Mouse (Mus musculus) hindbrain, embryonic 14.5 days (tissue): ENCODE data around the gene Mgmt. TPM values are rescaled to one million over a fixed set of nuclear protein-coding genes. Genes with fewer than 3 reads are reported as not detected.

Source experiments
- ATAC-seq: fragments of 200-750 bp; cut with Nextera tagmentation; 2 replicates; pipeline ENCODE4 v1.8.0; 2017; ENCODE audit warnings: moderate number of reproducible peaks, mild to moderate bottlenecking, moderate TSS enrichment, moderate library complexity; ENCODE audit not compliant: low FRiP score
- DNase-seq: peaks from one replicate; pipeline ENCODE4 v3.0.0-alpha.2; 2015; ENCODE audit warnings: low spot score
- H3K27ac ChIP-seq: fragments of 300-500 bp; sonication (generic); 2 replicates; pipeline ENCODE4 v1.5.1; 2014; ENCODE audit warnings: mild to moderate bottlenecking, moderate library complexity
- H3K27me3 ChIP-seq: fragments of 300-500 bp; sonication (generic); 2 replicates; pipeline ENCODE4 v1.6.1; 2014; ENCODE audit warnings: mild to moderate bottlenecking, low read length, mixed read lengths; ENCODE audit not compliant: control insufficient read depth, insufficient read depth
- H3K36me3 ChIP-seq: fragments of 300-500 bp; sonication (generic); replicated peaks from 2 replicates; pipeline ENCODE4 v1.6.1; 2014; ENCODE audit not compliant: control insufficient read depth, insufficient read depth
- H3K4me1 ChIP-seq: fragments of 300-500 bp; sonication (generic); replicated peaks from 2 replicates; pipeline ENCODE4 v1.6.1; 2014; ENCODE audit warnings: antibody characterized with exemption, low read length, mixed read lengths; ENCODE audit not compliant: control insufficient read depth, insufficient read depth
- H3K4me2 ChIP-seq: fragments of 300-500 bp; sonication (generic); replicated peaks from 2 replicates; pipeline ENCODE4 v1.6.1; 2014; ENCODE audit warnings: mild to moderate bottlenecking, moderate library complexity
- H3K4me3 ChIP-seq: fragments of 300-500 bp; sonication (generic); replicated peaks from 2 replicates; pipeline ENCODE4 v1.5.1; 2014; ENCODE audit warnings: mild to moderate bottlenecking, low read length
- H3K9ac ChIP-seq: fragments of 300-500 bp; sonication (generic); 2 replicates; pipeline ENCODE4 v1.6.1; 2014
- H3K9me3 ChIP-seq: fragments of 300-500 bp; sonication (generic); 2 replicates; pipeline ENCODE4 v1.6.1; 2016; ENCODE audit warnings: low read length; ENCODE audit not compliant: control insufficient read depth
- WGBS: fragments of 180-500 bp; shearing (Covaris S2); extraction: QIAGEN DNeasy Blood & Tissue Kit; methylation state at CpG from one replicate; pipeline ENCODE4 v1.1.7; 2014; 5-methylcytosine and 5-hydroxymethylcytosine counted together
- polyA plus RNA-seq: library from polyadenylated mRNA; unstranded; fragments of >200 nt; fragmentation: Nextera tagmentation; extraction: Ambion mirVana; gene quantifications from 2 replicates; pipeline ENCODE4 v1.2.1, GENCODE M21; 2014

The Mgmt gene
- polyA plus RNA-seq, 1 experiment from 2014 or later = 1.8 TPM

- no peaks in the 10 kb centered on the region for H3K27me3 ChIP-seq
- H3K4me2 ChIP-seq = no peak overlapping the region
- DNase-seq (no peak), ATAC-seq (no peak)
- H3K9me3 ChIP-seq = no peaks in the 10 kb centered on the region
- 79% methylated on average over 4 of the region's 4 CpGs for WGBS
- H3K36me3 ChIP-seq = no peaks in the 10 kb centered on the region
- no peak overlapping the region for H3K9ac ChIP-seq
- H3K4me1 ChIP-seq = no peaks in the 10 kb centered on the region
- H3K4me3 ChIP-seq = no peak overlapping the region
- no peak overlapping the region for H3K27ac ChIP-seq
Observed at GRCm38 (mm10) chr7:136852721-136853120, 41.7 kb upstream of the Mgmt start.

GRCm38 (mm10) chr7:136864677-136865463, 29.5 kb upstream of the Mgmt start:
- WGBS = 17% methylated on average over 7 of the region's 7 CpGs
- H3K4me2 ChIP-seq = no peak overlapping the region
- no peak for DNase-seq
- peaks cover 14% of the 10 kb centered on the region; the same call in 1 of the 2 replicates for H3K4me1 ChIP-seq
- ATAC-seq = no peak
- no peak overlapping the region for H3K9ac ChIP-seq
- no peak overlapping the region for H3K27ac ChIP-seq
- H3K9me3 ChIP-seq = no peaks in the 10 kb centered on the region
- H3K36me3 ChIP-seq = no peaks in the 10 kb centered on the region
- H3K27me3 ChIP-seq = no peaks in the 10 kb centered on the region; the same call in 1 of the 2 replicates
- no peak overlapping the region for H3K4me3 ChIP-seq

- Histone ChIP-seq H3K27me3 (no peaks in the 10 kb centered on the region; the same call in 1 of the 2 replicates), H3K4me3 (no peak overlapping the region), H3K27ac (no peak overlapping the region), H3K36me3 (no peaks in the 10 kb centered on the region), H3K4me1 (peaks cover 14% of the 10 kb centered on the region; the same call in 1 of the 2 replicates), H3K9me3 (no peaks in the 10 kb centered on the region), H3K4me2 (no peak overlapping the region), H3K9ac (no peak overlapping the region)
- ATAC-seq (no peak), DNase-seq (no peak)
- 95% methylated on average over 4 of the region's 4 CpGs for WGBS
Observed at GRCm38 (mm10) chr7:136865876-136866275, 28.5 kb upstream of the Mgmt start.

- ATAC-seq (no peak), DNase-seq (no peak)
- no peak overlapping the region for H3K4me3 ChIP-seq
- 80% methylated on average over 4 of the region's 4 CpGs for WGBS
- no peak overlapping the region for H3K4me2 ChIP-seq
- H3K36me3 ChIP-seq = no peaks in the 10 kb centered on the region
- no peak overlapping the region for H3K27ac ChIP-seq
- H3K27me3 ChIP-seq = no peaks in the 10 kb centered on the region; the same call in 1 of the 2 replicates
- peaks cover 14% of the 10 kb centered on the region; the same call in 1 of the 2 replicates for H3K4me1 ChIP-seq
- H3K9ac ChIP-seq = no peak overlapping the region
- H3K9me3 ChIP-seq = no peaks in the 10 kb centered on the region
Observed at GRCm38 (mm10) chr7:136866535-136866934, 27.9 kb upstream of the Mgmt start.

GRCm38 (mm10) chr7:136871535-136871934, 22.9 kb upstream of the Mgmt start:
- Histone ChIP-seq H3K9me3 (no peaks in the 10 kb centered on the region), H3K4me1 (0 out of 2 replicates have a peak, but pooled peaks cover 6% of the 10 kb centered on the region), H3K27me3 (no peaks in the 10 kb centered on the region; the same call in 1 of the 2 replicates), H3K4me3 (no peak overlapping the region), H3K27ac (no peak overlapping the region), H3K4me2 (no peak overlapping the region), H3K36me3 (no peaks in the 10 kb centered on the region), H3K9ac (no peak overlapping the region)
- DNase-seq (no peak), ATAC-seq (no peak)
- 48% methylated on average over 11 of the region's 11 CpGs for WGBS

- no peak overlapping the region for H3K4me2 ChIP-seq
- no peaks in the 10 kb centered on the region for H3K9me3 ChIP-seq
- DNase-seq (peak; percentile 61), ATAC-seq (no peak)
- H3K27ac ChIP-seq = no peak overlapping the region
- no peaks in the 10 kb centered on the region for H3K27me3 ChIP-seq
- H3K4me1 ChIP-seq = 0 out of 2 replicates have a peak, but pooled peaks cover 6% of the 10 kb centered on the region
- H3K36me3 ChIP-seq = no peaks in the 10 kb centered on the region
- no peak overlapping the region for H3K4me3 ChIP-seq
- no peak overlapping the region for H3K9ac ChIP-seq
- WGBS = 5% methylated on average over 8 of the region's 8 CpGs
Observed at GRCm38 (mm10) chr7:136872059-136872458, 22.4 kb upstream of the Mgmt start.

GRCm38 (mm10) chr7:136874396-136874795, 20.0 kb upstream of the Mgmt start:
- Histone ChIP-seq H3K27ac (no peak overlapping the region), H3K4me2 (no peak overlapping the region), H3K9ac (no peak overlapping the region), H3K27me3 (no peaks in the 10 kb centered on the region), H3K4me3 (no peak overlapping the region), H3K36me3 (no peaks in the 10 kb centered on the region), H3K4me1 (0 out of 2 replicates have a peak, but pooled peaks cover 6% of the 10 kb centered on the region), H3K9me3 (no peaks in the 10 kb centered on the region)
- 65% methylated on average over 1 of the region's 1 CpGs for WGBS
- no peak for ATAC-seq
- no peak for DNase-seq

- ATAC-seq (no peak), DNase-seq (no peak)
- no peaks in the 10 kb centered on the region for H3K27me3 ChIP-seq
- 86% methylated on average over 4 of the region's 4 CpGs for WGBS
- no peak overlapping the region for H3K4me3 ChIP-seq
- H3K9me3 ChIP-seq = no peaks in the 10 kb centered on the region
- no peak overlapping the region for H3K27ac ChIP-seq
- H3K36me3 ChIP-seq = no peaks in the 10 kb centered on the region
- no peaks in the 10 kb centered on the region for H3K4me1 ChIP-seq
- H3K9ac ChIP-seq = no peak overlapping the region
- H3K4me2 ChIP-seq = no peak overlapping the region
Observed at GRCm38 (mm10) chr7:136880386-136880785, 14.0 kb upstream of the Mgmt start.

GRCm38 (mm10) chr7:136888161-136888560, 6.3 kb upstream of the Mgmt start:
- Histone ChIP-seq H3K27me3 (no peaks in the 10 kb centered on the region), H3K36me3 (no peaks in the 10 kb centered on the region), H3K9ac (no peak overlapping the region), H3K4me2 (no peak overlapping the region), H3K4me1 (no peaks in the 10 kb centered on the region), H3K4me3 (no peak overlapping the region), H3K27ac (no peak overlapping the region), H3K9me3 (no peaks in the 10 kb centered on the region)
- no peak for DNase-seq
- ATAC-seq = no peak
- 74% methylated on average over 6 of the region's 6 CpGs for WGBS
